Mouse (Mus musculus): ENCODE results near the gene Hdlbp. TPM values are rescaled to one million over a fixed set of nuclear protein-coding genes. Genes with fewer than 3 reads are reported as not detected.
A peak's percentile ranks its signal among the peaks of the same experiment; 100 is the strongest.
"Not testable (repeated sequence)": the region's sequence is repeated elsewhere in the genome, so short reads cannot be mapped to it uniquely, and the experiment has no call there.

Hdlbp gene
- total RNA-seq, 1 experiment from 2014 or later: 92.9 TPM

DNA sequence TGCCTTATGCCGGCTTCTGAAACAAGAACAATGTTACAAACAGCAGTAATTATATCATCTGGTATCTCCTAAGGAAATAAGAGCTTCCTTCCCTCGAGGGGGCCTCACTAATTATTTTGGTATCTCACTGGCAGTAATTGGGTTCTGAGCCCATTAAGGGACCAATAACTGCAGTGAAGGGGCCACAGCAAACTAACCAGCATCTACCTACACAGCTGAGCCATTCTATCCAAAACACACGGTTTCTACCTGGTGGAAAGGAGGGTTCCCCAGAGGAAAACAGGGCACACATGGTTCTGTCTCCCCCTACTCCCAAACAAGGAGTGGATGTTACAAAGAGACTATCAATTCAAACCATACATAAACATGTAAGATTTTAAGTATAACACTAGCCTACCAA is 19.5 kb downstream of the Hdlbp start:
- ATAC-seq (replicated peaks in 1 of 2; ENCODE audit: insufficient read depth in 1 of 2, low FRiP score in 2 of 2, low TSS enrichment in 1 of 2, low read depth in 1 of 2, poor library complexity in 2 of 2, severe bottlenecking in 2 of 2): no peak

DNA sequence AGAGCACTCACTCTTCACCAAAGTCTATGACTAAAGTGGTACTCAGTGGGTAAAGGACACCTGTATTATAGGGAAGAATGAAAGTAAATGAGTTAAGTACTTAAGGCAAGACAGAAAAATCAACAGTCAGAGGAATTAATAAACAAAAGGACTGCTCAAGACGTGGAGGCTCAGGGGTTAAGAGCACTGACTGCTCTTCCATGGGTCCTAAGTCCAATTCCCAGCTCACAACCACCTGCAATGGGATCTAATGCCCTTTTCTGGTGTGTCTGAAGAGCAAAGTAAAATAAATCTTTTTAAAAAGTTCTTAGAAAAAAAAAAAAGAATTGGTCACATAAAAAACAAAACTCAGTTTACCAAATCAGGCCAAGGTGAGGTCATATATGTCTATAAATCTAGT is 20.3 kb downstream of the Hdlbp start:
- no peak for ATAC-seq (replicated peaks in 1 of 2; ENCODE audit: insufficient read depth in 1 of 2, low FRiP score in 2 of 2, low TSS enrichment in 1 of 2, low read depth in 1 of 2, poor library complexity in 2 of 2, severe bottlenecking in 2 of 2)

DNA sequence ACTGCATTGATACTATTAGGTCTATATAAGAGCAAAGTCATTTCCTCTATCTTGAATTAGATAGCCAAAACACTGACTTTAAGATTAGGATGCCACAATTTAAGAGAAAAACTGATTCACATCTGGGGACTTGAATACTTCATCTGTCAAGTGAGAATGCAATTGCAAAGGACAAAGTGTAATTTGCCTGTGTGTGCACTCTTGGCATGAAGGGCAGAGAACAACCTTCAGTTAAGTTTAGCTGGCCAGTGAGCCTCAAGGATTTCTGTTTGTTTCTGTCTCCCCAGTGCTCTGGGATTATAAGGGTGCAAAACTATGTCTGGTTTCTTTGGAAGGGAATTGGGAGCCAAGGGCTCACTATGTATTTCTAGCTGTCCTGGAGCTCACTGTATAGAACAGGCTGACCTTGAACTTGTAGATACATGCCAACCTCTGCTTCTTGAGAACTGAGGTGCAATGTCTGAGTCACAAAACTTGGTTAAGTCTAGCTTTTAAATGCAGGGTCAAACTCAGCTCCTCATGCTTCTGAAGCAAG is 24.8 kb downstream of the Hdlbp start:
- ATAC-seq (replicated peaks in 1 of 2; ENCODE audit: insufficient read depth in 1 of 2, low FRiP score in 2 of 2, low TSS enrichment in 1 of 2, low read depth in 1 of 2, poor library complexity in 2 of 2, severe bottlenecking in 2 of 2): no peak

DNA sequence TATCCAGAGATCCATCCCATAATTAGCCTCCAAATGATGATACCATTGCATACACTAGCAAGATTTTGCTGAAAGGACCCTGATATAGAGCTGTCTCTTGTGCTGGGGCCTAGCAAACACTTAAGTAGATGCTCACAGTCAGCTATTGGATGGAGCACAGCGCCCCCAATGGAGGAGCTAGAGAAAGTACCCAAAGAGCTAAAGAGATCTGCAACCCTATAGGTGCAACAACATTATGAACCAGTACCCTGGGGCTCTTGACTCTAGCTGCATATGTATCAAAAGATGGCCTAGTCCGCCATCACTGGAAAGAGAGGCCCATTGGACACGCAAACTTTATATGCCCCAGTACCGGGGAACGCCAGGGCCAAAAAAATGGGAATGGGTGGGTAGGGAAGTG is 28.5 kb downstream of the Hdlbp start:
- ATAC-seq (replicated peaks in 1 of 2; ENCODE audit: insufficient read depth in 1 of 2, low FRiP score in 2 of 2, low TSS enrichment in 1 of 2, low read depth in 1 of 2, poor library complexity in 2 of 2, severe bottlenecking in 2 of 2): not testable (repeated sequence)

DNA sequence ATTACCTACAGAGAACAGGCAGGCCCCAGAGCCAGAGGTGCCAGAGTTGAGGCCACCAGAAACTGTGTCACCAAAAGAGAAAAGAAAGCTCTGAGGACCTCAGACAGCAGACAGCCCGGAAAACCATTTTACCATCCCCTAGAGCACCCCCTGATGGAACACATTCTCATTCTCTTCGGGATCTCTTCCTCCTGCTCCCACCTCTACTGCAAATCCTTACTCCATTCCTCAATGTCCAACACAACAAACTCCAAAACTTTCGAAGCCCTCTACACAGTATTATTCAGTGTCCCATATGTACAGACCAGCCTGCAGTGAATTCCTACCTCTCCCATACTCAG is 32.8 kb downstream of the Hdlbp start:
- 0 out of 4 replicates have a peak, but pooled peaks of 1 of the 2 experiments have one; percentile 6 for ATAC-seq (replicated peaks in 1 of 2; ENCODE audit: insufficient read depth in 1 of 2, low FRiP score in 2 of 2, low TSS enrichment in 1 of 2, low read depth in 1 of 2, poor library complexity in 2 of 2, severe bottlenecking in 2 of 2)

DNA sequence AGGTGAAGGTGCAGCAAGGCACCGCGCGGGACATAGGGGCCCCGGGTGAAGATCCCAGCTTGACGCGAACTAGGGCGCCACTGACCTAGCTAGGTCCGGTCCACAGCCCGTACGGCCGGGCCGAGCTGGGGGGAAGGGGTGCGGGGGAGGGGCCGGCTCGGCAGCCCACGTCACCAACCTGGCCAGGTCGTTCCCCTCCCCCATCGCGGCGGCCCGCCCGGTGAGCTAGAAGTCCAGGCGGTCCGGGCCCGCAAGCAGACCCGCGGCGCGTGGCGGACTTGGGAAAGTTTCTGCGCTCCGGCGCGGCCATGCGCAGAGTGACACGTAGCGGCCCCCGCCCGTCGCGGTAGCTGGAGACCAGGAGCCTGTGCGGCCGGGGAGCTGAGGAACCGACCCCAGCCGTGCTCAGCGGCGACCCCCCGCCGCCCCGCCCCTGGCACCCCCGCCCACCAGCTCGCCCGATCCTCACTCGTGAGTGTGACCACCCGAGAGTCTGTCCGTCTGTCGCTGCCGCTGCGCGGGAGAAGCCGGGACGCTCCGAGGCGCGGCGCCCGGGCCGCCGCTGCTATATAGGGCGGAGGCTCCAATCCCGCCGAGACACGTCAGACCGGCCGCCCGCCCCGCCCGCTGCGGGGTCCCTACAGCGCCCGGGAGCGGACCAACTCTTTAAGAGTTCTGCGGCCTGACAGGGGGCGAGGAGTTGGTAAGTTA is 33.3 kb downstream of the Hdlbp start:
- peak; percentile 67 to 70 for ATAC-seq (replicated peaks in 1 of 2; ENCODE audit: insufficient read depth in 1 of 2, low FRiP score in 2 of 2, low TSS enrichment in 1 of 2, low read depth in 1 of 2, poor library complexity in 2 of 2, severe bottlenecking in 2 of 2)

DNA sequence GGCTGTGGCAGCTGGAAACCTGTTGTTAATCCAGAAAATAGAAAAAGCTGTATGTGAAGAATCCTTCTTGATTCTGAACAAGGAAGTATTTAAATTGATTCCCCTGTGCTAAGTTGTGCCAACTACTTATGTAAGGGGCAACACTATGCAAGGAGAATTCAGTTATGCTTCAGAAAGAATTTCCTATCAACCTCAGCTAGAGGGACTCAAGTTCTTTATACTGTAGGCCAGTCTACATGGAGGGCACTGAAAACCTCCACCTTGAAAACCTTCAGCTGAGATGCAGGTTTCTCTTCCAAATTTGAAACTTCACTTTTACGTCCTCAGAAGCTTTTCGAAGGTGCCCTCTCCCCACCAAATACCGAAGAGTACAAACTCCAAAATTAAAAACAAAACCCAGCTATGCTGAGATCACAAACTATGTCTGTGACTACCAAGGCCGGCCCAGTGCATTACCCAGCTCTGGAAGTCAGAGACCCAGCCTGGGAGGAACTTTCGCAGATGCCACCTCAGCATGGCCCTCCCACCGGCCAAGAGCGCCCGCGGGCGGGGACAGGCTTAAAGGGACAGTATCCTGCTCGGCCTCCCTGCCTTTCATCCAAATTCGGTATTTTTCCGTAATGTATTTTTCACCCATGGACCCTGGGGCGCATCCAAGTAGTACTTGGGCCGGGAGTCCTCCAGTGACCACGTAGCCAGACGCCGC is 34.1 kb downstream of the Hdlbp start:
- peak; percentile 88 to 90 for ATAC-seq (replicated peaks in 1 of 2; ENCODE audit: insufficient read depth in 1 of 2, low FRiP score in 2 of 2, low TSS enrichment in 1 of 2, low read depth in 1 of 2, poor library complexity in 2 of 2, severe bottlenecking in 2 of 2)

DNA sequence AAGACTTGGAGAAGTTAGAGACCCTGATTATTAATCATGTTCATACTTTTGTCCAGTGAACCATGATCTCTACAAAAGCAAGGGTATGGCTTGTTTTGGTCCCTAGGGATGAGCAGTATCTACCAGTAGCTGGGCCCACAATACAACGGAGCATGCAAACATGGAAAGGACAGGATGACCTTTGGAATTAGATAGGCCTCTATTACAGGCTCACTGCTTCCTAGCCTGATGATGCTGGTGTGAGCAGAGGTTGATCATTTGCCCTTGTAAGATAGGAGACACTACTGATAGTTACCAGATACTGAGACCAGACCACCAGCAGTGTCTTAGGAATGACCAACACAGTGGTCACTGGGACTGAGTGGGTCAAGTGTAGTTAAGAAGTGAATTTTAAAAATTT is 39.3 kb downstream of the Hdlbp start:
- ATAC-seq (replicated peaks in 1 of 2; ENCODE audit: insufficient read depth in 1 of 2, low FRiP score in 2 of 2, low TSS enrichment in 1 of 2, low read depth in 1 of 2, poor library complexity in 2 of 2, severe bottlenecking in 2 of 2): no peak

DNA sequence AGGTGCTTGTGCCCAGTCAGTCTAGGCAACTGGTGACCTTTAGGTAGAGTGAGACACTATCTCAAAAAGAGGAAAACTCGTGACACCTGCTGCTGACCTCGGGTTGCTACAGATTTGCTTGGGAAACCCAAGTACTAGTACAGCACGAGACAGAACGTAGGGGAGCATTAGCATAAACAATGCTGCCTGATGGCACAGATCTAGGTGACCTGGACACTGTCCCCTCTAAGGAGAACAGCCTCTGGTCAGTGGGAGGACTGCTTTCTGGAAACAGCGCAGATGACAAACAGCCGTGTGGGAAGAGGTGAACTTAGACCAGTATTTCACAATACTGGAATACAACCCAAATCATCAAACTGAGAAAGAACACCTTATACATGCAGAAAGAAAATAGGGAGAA is 46.5 kb downstream of the Hdlbp start:
- ATAC-seq (replicated peaks in 1 of 2; ENCODE audit: insufficient read depth in 1 of 2, low FRiP score in 2 of 2, low TSS enrichment in 1 of 2, low read depth in 1 of 2, poor library complexity in 2 of 2, severe bottlenecking in 2 of 2): no peak

DNA sequence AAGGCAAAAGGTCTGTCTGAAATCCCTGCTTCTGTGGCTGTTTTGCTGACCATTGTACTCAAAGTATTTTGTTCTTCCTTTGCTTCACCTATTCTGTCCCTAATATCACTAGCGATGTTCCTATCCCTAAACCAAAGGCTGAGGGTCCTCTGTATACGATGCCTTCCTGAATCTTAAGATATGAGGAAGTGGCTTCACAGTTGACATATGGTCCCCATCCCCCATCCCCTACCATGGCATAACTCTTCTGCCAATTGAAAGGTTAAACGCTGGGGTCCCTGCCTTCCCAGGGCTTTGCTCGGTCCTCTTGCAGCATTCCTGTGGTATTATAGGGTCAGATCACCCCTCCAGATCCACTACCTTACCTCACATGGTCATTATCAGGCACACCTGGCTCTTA is 75.2 kb downstream of the Hdlbp start:
- no peak for ATAC-seq (replicated peaks in 1 of 2; ENCODE audit: insufficient read depth in 1 of 2, low FRiP score in 2 of 2, low TSS enrichment in 1 of 2, low read depth in 1 of 2, poor library complexity in 2 of 2, severe bottlenecking in 2 of 2)

DNA sequence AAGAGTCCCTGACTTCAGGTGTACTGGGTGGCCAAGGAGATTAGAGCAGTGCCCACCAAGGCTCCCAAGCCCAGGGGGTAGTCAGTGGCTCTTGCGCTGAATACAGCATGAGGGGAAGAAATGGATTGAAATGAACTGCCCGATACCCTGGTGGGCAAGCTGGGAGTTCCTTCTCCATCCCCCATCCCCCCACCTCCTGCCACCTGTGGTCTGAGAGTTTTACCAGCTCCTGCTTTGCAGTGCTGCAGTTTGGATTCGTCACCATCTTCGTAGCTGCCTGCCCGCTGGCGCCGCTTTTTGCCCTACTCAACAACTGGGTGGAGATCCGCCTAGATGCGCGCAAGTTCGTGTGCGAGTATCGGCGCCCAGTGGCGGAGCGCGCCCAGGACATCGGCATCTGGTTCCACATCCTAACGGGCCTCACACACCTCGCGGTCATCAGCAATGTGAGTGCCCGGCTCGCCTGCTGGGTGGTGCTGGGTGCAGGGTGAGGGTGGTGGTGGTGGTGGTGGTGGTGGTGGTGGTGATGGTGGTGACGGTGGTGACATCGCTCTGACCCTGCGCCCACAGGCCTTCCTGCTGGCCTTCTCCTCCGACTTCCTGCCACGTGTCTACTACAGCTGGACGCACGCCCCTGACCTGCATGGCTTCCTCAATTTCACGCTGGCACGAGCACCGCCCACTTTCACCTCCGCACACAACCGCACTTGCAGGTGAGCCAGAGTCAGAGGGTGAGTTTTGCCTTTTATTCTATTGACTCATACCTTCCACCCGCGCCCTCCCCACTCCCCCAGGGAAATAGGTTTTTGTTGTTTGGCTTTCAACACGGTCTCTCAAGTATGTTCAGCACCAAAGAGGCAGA is 77.2 kb downstream of the Hdlbp start:
- ATAC-seq (replicated peaks in 1 of 2; ENCODE audit: insufficient read depth in 1 of 2, low FRiP score in 2 of 2, low TSS enrichment in 1 of 2, low read depth in 1 of 2, poor library complexity in 2 of 2, severe bottlenecking in 2 of 2): peak; percentile 44 to 76

DNA sequence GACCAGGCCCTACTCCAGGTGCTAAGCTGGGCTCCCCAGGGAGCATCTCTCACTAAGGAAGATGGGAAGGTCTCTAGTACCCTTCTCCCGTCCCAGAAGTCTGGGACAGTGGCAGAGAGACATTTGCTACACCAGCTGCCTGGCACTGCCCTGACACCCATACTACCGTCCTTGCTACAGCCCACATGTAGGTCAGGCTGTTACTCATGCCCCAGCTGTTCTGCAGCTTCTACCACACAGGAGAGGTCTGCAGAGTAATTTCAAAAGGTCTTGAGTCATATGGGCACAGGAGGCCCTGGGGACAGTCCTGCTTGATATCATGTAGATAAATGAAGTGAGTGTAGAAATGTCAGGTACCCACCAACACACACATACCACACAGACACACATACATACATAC is 89.7 kb downstream of the Hdlbp start:
- ATAC-seq (replicated peaks in 1 of 2; ENCODE audit: insufficient read depth in 1 of 2, low FRiP score in 2 of 2, low TSS enrichment in 1 of 2, low read depth in 1 of 2, poor library complexity in 2 of 2, severe bottlenecking in 2 of 2): no peak

DNA sequence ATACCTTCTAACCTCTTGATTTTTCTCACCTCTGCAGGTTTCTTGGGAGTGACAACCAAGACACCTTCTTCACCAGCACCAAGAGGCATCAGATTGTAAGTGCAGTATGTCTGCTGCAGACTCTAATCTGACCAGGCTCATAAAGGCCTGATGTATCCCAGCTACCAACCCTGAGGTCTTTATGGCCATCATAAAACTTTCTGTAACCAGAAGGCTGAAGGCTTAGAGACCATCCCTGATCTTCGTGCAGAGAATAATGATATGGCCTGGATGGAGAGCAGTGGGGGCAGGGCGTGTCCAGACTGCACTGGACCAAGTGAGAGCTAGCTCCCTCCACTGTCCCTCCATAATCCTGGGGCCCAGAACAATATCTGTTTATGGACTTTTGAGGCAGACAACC is 91.4 kb downstream of the Hdlbp start:
- ATAC-seq (replicated peaks in 1 of 2; ENCODE audit: insufficient read depth in 1 of 2, low FRiP score in 2 of 2, low TSS enrichment in 1 of 2, low read depth in 1 of 2, poor library complexity in 2 of 2, severe bottlenecking in 2 of 2): no peak

DNA sequence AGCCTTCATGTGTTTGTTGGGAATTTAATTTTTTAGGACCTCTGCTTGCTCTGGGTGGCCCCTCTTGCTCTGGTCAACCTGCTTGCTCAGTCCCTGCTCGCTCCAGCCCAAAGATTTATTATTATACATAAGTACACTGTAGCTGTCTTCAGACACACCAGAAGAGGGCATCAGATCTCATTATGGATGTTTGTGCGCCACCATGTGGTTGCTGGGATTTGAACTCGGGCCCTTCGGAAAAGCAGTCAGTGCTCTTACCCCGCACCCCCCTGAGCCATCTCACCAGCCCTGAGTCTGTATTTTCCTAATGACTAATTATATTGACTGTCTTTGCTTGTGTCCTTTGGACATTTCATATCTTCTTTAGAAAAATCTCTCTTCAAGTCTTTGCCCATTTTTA is 99.5 kb downstream of the Hdlbp start:
- ATAC-seq (replicated peaks in 1 of 2; ENCODE audit: insufficient read depth in 1 of 2, low FRiP score in 2 of 2, low TSS enrichment in 1 of 2, low read depth in 1 of 2, poor library complexity in 2 of 2, severe bottlenecking in 2 of 2): no peak

DNA sequence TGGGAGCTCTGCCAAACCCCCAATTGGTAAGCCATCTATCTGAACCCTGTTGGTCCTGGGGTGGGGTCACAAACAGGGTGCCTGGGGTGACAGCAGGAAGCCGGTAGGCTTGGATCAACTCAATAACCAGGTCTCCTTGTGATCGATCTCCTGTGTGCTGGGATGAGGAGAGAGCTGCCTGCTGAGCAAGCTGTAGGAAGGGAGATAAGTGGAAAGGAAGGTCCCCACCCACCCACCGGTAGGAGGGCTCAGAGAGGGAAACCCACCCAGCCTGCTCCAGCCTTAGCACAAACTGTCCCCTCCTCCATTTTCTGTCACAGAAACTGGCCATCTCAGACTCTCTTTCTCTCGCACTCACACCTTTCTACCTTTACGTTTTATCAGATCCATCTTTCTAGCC is 101.3 kb downstream of the Hdlbp start:
- ATAC-seq (replicated peaks in 1 of 2; ENCODE audit: insufficient read depth in 1 of 2, low FRiP score in 2 of 2, low TSS enrichment in 1 of 2, low read depth in 1 of 2, poor library complexity in 2 of 2, severe bottlenecking in 2 of 2): no peak

DNA sequence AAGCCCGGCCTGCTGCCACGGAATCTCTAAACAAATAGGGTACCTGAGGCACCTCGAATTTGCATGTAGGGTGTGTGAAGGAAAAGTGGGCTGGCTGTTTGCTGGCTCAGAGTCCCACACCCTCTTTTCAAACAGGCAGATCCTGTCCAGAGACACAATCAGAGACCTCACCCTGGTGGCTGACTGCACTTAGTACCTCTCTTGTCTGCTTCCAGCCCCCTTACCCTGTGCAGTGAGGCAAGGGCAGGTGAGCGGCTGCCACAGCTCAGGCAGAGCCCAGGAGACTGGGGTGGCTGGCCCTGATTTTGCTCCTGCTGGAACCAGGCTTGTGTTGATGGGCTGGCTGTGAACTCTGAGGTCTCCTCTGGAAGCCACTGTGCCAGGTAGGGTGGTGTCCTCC is 105.0 kb downstream of the Hdlbp start, which contains the start of gene Ano7:
Gene Ano7, plus strand, starts transcription at position 266 of the 400 bp plus-strand sequence.
- ATAC-seq (replicated peaks in 1 of 2; ENCODE audit: insufficient read depth in 1 of 2, low FRiP score in 2 of 2, low TSS enrichment in 1 of 2, low read depth in 1 of 2, poor library complexity in 2 of 2, severe bottlenecking in 2 of 2): no peak

DNA sequence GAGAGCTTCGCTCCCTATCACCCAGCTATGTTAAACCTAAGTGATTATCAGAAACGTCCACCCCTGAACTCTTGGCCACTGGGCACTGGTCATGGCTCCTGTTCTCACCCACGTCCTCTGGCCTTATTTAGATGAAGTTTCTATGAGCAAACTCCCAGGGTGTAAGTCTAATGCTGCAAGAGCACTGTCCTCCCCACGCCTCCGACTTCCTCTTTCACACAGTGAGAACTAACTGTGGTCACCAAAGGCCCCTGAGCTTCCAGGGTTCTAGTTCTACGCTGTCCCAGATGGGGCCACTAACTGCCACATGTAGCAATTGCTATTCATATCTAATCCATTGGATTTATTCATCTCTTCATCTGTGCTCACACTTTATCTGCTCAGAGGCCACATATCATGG is 113.0 kb downstream of the Hdlbp start:
- no peak; a peak in 1 of 4 replicates for ATAC-seq (replicated peaks in 1 of 2; ENCODE audit: insufficient read depth in 1 of 2, low FRiP score in 2 of 2, low TSS enrichment in 1 of 2, low read depth in 1 of 2, poor library complexity in 2 of 2, severe bottlenecking in 2 of 2)

DNA sequence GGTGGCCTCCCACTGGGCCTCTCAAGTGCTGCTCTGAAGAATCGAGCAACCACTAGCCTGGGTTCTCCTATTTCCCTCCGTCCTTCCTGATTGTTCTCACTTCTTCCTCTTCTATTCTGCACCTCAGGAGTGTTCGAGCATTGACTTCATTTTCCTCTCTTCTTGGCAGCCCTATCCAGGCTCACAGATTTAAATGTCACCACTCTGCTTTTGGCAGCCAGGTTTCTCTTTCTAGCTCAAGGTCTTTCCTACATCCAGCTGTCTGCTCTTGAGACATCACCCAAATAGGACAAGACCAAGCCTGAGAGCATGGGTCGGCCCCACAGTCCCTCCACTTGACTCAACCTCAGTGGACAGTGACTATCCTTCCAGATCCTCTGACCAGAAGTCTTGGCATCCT is 116.0 kb downstream of the Hdlbp start:
- no peak for ATAC-seq (replicated peaks in 1 of 2; ENCODE audit: insufficient read depth in 1 of 2, low FRiP score in 2 of 2, low TSS enrichment in 1 of 2, low read depth in 1 of 2, poor library complexity in 2 of 2, severe bottlenecking in 2 of 2)

Measured in hematopoietic stem cell, adult 5-6 weeks (primary cell).